Mouse (Mus musculus) ES-E14 (cell line): ENCODE data around the gene Gm7879.

ENCODE experiments used
- CHD2 ChIP-seq: IDR thresholded peaks from 2 replicates; pipeline ENCODE4 v1.6.1; 2014; ENCODE audit warnings: mild to moderate bottlenecking, low read depth, low read length, inconsistent platforms
- HCFC1 ChIP-seq: IDR thresholded peaks from 2 replicates; pipeline ENCODE4 v1.6.1; 2012; ENCODE audit warnings: low read length, inconsistent platforms, borderline replicate concordance; ENCODE audit not compliant: insufficient read depth
- MAFK ChIP-seq: IDR thresholded peaks from 2 replicates; pipeline ENCODE4 v1.6.1; 2014; ENCODE audit warnings: mild to moderate bottlenecking, low read depth, low read length, inconsistent platforms; ENCODE audit not compliant: insufficient read depth
- ZNF384 ChIP-seq: IDR thresholded peaks from 2 replicates; pipeline ENCODE4 v1.6.1; 2012; ENCODE audit warnings: low read depth, low read length, inconsistent platforms

- TF ChIP-seq ZNF384 (no peak), MAFK (no peak), CHD2 (no peak), HCFC1 (no peak)
Observed at GRCm38 (mm10) chr5:43910006-43910405, 2.9 kb upstream of the Gm7879 start.
